Mouse (Mus musculus) skeletal muscle tissue, adult 2 months (tissue): ENCODE measurements around the gene Rac2.

Experiments
- DNase-seq: peaks from one replicate; pipeline ENCODE4 v3.0.0-alpha.2; 2012; ENCODE audit warnings: low read depth, low spot score

Gene Rac2

GRCm38 (mm10) chr15:78588900-78589299 lies 16.3 kb upstream of the Rac2 start:
- peak; percentile 52 for DNase-seq

GRCm38 (mm10) chr15:78588049-78588448 lies 15.5 kb upstream of the Rac2 start:
- DNase-seq = no peak

GRCm38 (mm10) chr15:78587050-78587994 lies 14.7 kb upstream of the Rac2 start:
- DNase-seq = no peak

- no peak for DNase-seq
These were observed 12.8 kb upstream of the Rac2 start for GRCm38 (mm10) chr15:78585404-78585803.

- peak; percentile 76 for DNase-seq
These were observed 10.8 kb upstream of the Rac2 start for GRCm38 (mm10) chr15:78583352-78583751.

GRCm38 (mm10) chr15:78576284-78576810 lies 3.8 kb upstream of the Rac2 start:
- DNase-seq = no peak

GRCm38 (mm10) chr15:78572270-78572600 lies 348 bp downstream of the Rac2 start:
- DNase-seq = no peak

GRCm38 (mm10) chr15:78571554-78572269 lies 871 bp downstream of the Rac2 start:
- no peak for DNase-seq

GRCm38 (mm10) chr15:78570170-78570569 lies 2.4 kb downstream of the Rac2 start:
- DNase-seq = no peak

- no peak for DNase-seq
These were observed 4.9 kb downstream of the Rac2 start for GRCm38 (mm10) chr15:78567608-78568120.

- no peak for DNase-seq
These were observed 7.7 kb downstream of the Rac2 start for GRCm38 (mm10) chr15:78564764-78565435.

GRCm38 (mm10) chr15:78563937-78564336 lies 8.6 kb downstream of the Rac2 start:
- peak; percentile 30 for DNase-seq

GRCm38 (mm10) chr15:78563344-78563743 lies 9.2 kb downstream of the Rac2 start:
- DNase-seq = no peak

GRCm38 (mm10) chr15:78559141-78559979 lies 13.2 kb downstream of the Rac2 start:
- no peak for DNase-seq

- DNase-seq = no peak
These were observed 14.7 kb downstream of the Rac2 start for GRCm38 (mm10) chr15:78557693-78558535.

GRCm38 (mm10) chr15:78554545-78555313 lies 17.9 kb downstream of the Rac2 start:
- no peak for DNase-seq

GRCm38 (mm10) chr15:78549189-78549734 lies 23.3 kb downstream of the Rac2 start:
- DNase-seq = no peak

GRCm38 (mm10) chr15:78548711-78549110 lies 23.9 kb downstream of the Rac2 start:
- DNase-seq = no peak

- peak; percentile 38 for DNase-seq
These were observed 24.3 kb downstream of the Rac2 start for GRCm38 (mm10) chr15:78548336-78548665.
